Mouse (Mus musculus) gastrocnemius, postnatal 14 days (tissue): ENCODE results near the gene Zbtb1. TPM values are rescaled to one million over a fixed set of nuclear protein-coding genes. Genes with fewer than 3 reads are reported as not detected.

Source experiments
- DNase-seq: peaks from one replicate; pipeline ENCODE4 v3.0.0; 2021; ENCODE audit warnings: mixed read lengths
- intact Hi-C: fragments of 180-260 bp; cut with DNase I; formaldehyde crosslinking; loops from one replicate; pipeline ENCODE4 v1.15.1; 2025; ENCODE audit warnings: low total_unique reads
- total RNA-seq, 2 experiments: library from RNA; stranded (reverse); gene quantifications; 2 replicates each; pipeline ENCODE4 v1.2.3; 2021

Gene Zbtb1
- total RNA-seq, 2 experiments from 2014 or later, result 4.3 to 4.4 TPM

GRCm38 (mm10) chr12:76444359-76444772 is 74.3 kb downstream of the Zbtb1 start:
- no peak for DNase-seq
- intact Hi-C loops, result no loop called here

- intact Hi-C loops, result no loop called here
- no peak for DNase-seq
Measured at GRCm38 (mm10) chr12:76444862-76445261, 74.8 kb downstream of the Zbtb1 start.

GRCm38 (mm10) chr12:76446201-76446600 is 76.1 kb downstream of the Zbtb1 start:
- intact Hi-C loops, result no loop called here
- no peak for DNase-seq

Other genes with a start within 250 kb of the Zbtb1 start
- not detected for gene Esr2, start 193.0 kb upstream of the Zbtb1 start, total RNA-seq
- gene Tex21, start 123.5 kb upstream of the Zbtb1 start, total RNA-seq, result not detected
- 10 to 100 TPM; 31.4 to 40.6 TPM for gene Mthfd1, start 115.0 kb upstream of the Zbtb1 start, total RNA-seq
- gene Akap5, start 45.4 kb upstream of the Zbtb1 start, total RNA-seq, result 1 to 10 TPM; 1.0 to 1.5 TPM
- gene Zbtb25, start 664 bp upstream of the Zbtb1 start, total RNA-seq, result 1 to 10 TPM; 7.8 to 8.7 TPM
- gene Hspa2, start 33.9 kb downstream of the Zbtb1 start, total RNA-seq, result 10 to 100 TPM in 1 of 2 experiments, 1 to 10 TPM in 1; 8.7 to 12.7 TPM
- under 1 TPM; 0.31 to 0.51 TPM for gene Ppp1r36, start 47.3 kb downstream of the Zbtb1 start, total RNA-seq
- gene Plekhg3, start 160.6 kb downstream of the Zbtb1 start, total RNA-seq, result 10 to 100 TPM; 10.3 to 11.7 TPM